Mouse (Mus musculus) adrenal gland (tissue): ENCODE data around the gene Clasp2.
"Not testable (repeated sequence)": the region's sequence is repeated elsewhere in the genome, so short reads cannot be mapped to it uniquely, and the experiment has no call there.

Source experiments
- intact Hi-C: fragments of 180-260 bp; cut with DNase I; formaldehyde crosslinking; loops from one replicate; pipeline ENCODE4 v1.15.1; 2025
- long read RNA-seq, 2 experiments: library from polyadenylated mRNA; unstranded; transcript quantifications; one replicate each; pipeline ENCODE4 v2.0.0; 2020; ENCODE audit warnings: borderline replicate concordance in 1 of 2; ENCODE audit not compliant: insufficient replicate concordance in 1 of 2

Gene Clasp2
- long read RNA-seq, experiment 1, partial matches to known transcripts = 2 of 20 reads
- long read RNA-seq, experiment 1, other reads (novel, unspliced or antisense) = 16 of 20 reads
- long read RNA-seq, experiment 2, partial matches to known transcripts = 3 of 27 reads
- long read RNA-seq, experiment 2, other reads (novel, unspliced or antisense) = 21 of 27 reads

- intact Hi-C loops = loop anchor here (5.0 to 10.0 kb wide), 2 partner anchors 124 to 161 kb away; no protein-coding TSS in a partner anchor
These were observed at the start of gene Clasp2 for GRCm38 (mm10) chr9:113741108-113741636. Clasp2 (plus strand) TSS chr9:113741473.

DNA sequence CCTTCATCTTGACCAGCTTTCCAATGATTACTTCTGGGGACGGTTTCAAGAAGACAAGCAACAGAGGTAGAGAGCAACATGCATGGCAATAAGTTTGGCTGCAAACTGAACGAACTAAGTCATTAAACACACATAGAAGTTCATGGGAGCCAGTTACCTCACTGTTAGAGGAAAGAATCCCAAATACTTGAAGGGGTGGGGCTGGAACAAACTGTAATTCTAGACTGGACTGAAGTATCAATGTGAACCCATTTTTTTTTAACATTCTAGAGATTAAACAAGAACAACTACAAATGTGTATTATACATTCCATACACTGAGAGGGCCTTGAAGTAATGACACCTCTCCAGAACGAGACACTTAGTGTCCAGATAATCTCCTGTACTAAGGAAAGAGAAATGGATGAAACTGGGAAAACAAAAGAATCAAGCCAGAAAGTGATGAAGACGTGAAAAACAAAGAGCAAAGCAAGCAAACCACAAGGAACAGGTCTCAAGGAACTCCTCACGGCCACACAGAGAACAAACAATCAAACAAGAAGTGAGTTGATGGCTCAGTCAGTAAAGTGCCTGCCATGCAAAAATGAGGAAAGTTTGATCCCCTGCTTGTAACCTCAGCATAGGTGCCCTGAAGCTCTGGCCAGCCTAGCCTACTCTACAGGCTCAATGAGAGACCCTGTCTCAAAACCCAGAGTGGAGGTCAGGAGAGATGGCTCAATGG, 39.7 kb upstream of the Clasp2 start:
- intact Hi-C loops = no loop called here

GRCm38 (mm10) chr9:113706108-113706507, 35.2 kb upstream of the Clasp2 start:
- intact Hi-C loops = no loop called here

DNA sequence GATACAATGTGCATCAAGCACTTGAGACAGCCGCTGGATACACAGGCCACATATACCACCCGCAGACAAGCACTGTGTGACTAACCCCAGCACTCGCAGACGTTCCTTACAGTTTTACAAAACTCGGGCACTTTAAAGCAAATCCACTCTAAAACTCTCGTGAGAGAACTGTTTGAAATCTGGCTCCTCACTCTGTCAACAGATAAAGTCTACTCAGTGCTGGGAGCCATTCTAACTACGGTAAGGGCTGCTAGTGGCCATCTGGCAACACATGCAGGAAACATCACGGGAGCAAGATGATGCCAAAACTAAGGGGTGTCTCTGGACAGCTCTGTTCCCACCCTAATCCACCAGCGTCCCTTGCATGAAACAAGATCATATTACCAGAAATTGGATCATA, 34.4 kb upstream of the Clasp2 start:
- intact Hi-C loops = no loop called here

DNA sequence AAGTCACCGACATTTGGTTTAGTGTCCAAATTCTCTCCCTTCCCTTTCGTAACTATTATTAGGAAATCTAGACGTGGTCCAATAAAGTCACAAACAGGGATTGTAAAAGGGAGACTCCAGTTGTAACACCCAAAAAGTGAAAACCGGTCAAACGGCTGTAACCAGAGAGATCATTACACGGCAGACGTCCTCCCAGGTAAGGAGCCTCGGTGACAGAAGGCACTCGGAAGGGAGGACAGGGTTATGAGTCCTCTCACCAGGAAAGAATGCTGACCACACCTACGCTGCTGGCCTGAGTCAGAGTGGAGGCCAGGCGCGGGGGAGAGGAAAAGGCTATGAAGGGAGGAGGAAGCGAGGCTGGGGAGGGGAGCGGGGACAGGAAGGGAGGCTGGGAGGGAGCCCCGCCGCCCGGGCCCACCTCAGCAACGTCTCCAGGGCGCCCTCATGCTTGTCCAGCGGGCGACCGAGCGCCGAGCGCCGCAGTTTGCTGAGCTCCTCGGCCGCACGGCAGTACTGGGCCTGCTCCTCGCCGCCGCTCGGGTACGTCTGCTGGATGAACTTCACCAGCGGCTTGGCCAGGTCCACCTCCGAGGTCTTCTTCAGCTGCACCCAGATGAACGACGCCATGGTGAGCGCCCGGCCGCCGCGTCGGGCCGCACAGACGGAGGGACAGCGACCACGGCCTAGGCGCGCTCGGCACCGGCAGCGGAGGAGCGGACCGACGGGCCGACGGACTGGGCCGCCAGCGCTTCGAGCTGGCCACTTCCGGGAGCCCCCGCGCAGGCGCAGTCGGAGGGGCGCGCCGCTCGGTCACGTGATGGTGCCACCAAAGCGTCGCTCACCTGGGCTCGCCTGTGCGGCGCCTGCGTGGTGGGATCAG, 33.6 kb upstream of the Clasp2 start, which contains the start of gene Pdcd6ip:
Gene Pdcd6ip, minus strand, starts transcription at position 779 of the 880 bp plus-strand sequence.
- intact Hi-C loops = no loop called here

- intact Hi-C loops = no loop called here
These were observed 32.7 kb upstream of the Clasp2 start for GRCm38 (mm10) chr9:113708361-113709280.

DNA sequence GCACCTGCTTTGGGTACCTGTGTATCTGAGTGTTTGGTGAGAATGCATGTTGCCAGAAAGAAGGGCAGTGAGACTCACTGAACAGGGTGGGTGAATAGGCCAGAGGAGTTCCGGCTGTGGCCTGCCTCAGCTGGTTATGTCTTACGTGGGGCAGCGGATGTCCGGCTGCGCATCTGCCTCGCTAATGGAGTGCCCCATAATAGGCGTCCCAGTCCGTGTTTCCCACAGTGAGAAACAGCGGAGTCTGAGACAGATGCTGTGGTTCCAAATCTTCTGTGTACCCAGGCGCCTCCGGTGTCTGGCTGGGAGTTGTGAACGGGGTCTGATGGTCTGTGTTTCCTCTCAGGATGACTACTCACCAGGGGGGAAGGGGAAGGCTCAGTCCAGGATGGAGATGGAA, 30.4 kb upstream of the Clasp2 start:
- intact Hi-C loops = no loop called here

GRCm38 (mm10) chr9:113719063-113719462, 22.2 kb upstream of the Clasp2 start:
- intact Hi-C loops = no loop called here

DNA sequence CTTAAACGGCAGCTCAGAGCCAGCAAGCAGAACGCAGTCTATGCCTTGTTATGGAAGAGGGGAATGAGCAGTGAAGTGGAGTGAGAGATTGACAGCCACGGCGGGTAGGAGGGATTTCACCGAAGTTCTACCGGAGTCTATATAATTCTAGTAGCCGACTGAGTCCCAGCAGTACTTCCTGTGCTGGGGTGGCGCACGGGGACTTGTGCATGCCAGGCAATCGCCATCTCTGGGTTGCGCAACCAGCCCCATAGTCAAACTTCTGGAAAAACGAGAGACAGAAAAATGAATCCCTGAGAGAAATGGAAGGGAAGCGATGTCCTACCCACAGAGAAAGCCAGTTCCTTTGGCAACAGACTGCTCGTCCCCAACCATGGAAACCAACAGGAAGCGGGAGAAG, 16.6 kb upstream of the Clasp2 start:
- intact Hi-C loops = no loop called here

DNA sequence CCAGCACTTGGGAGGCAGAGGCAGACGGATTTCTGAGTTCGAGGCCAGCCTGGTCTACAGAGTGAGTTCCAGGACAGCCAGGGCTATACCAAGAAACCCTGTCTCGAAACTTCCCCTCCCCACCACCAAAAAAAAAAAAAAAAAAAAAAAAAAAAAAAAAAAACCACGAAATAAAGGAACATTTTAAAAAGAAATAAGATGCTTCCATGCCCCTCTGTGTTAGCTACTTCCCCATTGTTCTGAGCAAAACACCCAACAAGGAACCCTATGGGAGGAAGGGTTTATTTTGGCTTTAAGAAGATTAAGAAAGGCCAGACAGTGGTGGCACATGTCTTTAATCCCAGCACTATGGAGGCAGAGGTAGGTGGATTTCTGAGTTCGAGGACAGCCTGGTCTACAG, 15.7 kb upstream of the Clasp2 start:
- intact Hi-C loops = not testable (repeated sequence)

GRCm38 (mm10) chr9:113726131-113726530, 15.1 kb upstream of the Clasp2 start:
- intact Hi-C loops = no loop called here

GRCm38 (mm10) chr9:113726991-113727680, 14.1 kb upstream of the Clasp2 start:
- intact Hi-C loops = no loop called here

DNA sequence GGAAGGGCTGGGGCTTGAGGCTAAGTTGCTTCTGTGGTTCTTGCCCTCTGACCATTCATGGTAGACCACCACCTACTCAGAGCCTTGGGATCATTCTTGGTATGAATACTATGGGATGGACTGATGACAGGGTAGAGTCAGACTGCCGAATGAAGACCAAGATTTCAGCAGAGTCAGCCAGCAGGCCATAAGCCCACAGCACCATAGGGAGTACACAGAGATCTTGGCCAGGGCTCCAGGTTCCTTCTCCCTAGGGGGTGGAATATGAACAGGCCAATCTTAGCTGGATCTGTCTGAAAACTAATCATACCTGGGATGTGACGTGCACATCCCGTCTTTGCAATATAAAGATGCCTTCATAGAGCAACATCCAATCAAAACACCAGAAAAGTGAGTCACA, 9.7 kb upstream of the Clasp2 start:
- intact Hi-C loops = no loop called here

DNA sequence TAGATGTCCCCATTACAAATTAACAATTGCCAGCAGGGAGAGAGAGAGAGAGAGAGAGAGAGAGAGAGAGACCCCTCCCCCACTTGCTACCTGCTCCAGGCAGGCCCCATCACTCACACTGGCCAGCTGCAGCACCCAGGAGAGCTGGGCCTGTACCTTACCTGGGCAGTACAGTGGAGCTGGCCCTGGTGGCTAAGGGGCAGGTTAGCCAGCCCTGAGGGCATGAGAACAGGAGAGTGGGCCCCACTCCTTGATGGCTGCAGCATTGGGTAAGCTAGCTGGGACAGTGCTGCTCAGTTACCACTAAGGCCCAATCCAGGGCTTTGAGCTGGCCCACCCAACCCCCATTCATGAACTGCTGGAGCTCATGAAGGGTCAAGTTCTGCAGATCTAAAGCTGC, 5.4 kb upstream of the Clasp2 start:
- intact Hi-C loops = no loop called here

GRCm38 (mm10) chr9:113738021-113738420, 3.3 kb upstream of the Clasp2 start:
- intact Hi-C loops = no loop called here

DNA sequence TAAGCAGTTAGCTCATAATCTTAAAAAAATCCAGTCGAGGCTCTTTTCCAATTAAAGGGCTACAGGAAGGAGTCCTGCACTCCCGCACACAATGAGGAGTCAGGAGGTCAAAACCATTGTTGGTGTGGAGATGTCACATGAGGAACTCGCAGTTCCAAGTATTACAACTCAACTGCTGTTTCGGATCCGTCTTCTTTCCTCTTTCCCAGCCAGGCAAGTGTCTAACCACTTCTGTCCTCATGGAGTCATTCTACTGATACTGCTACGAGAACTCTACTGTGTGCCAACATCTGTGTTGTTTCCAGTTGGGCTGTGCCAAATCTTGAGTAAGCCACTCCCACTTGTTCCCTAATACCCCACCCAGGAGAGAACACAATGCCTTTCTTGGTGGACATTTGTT, 2.3 kb upstream of the Clasp2 start:
- intact Hi-C loops = no loop called here

DNA sequence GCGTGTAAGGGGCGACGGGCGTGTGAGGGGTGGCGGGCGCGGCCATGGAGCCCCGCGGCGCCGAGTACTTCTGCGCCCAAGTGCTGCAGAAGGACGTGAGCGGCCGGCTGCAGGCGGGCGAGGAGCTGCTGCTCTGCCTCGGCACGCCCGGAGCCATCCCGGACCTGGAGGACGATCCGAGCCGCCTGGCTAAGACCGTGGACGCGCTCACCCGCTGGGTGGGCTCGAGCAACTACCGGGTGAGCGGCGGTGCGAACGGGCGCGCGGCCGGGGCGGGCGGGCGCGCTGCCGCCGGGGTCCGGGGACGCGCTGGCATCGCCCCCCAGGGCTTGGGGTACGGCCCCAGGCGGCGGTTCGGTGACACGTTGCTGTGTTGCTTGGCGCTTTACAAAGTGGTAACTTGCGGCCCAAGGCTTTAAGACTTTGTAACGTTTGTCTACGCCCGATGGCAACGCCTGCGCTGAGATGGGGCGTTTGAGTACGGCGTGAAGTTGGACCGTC, 414 bp downstream of the Clasp2 start:
- intact Hi-C loops = loop anchor here (2.0 to 10.0 kb wide), 3 partner anchors 47 to 161 kb away; no protein-coding TSS in a partner anchor

- intact Hi-C loops = loop anchor here (2.0 to 10.0 kb wide), 3 partner anchors 46 to 160 kb away; no protein-coding TSS in a partner anchor
These were observed 1.1 kb downstream of the Clasp2 start for GRCm38 (mm10) chr9:113742361-113742794.

DNA sequence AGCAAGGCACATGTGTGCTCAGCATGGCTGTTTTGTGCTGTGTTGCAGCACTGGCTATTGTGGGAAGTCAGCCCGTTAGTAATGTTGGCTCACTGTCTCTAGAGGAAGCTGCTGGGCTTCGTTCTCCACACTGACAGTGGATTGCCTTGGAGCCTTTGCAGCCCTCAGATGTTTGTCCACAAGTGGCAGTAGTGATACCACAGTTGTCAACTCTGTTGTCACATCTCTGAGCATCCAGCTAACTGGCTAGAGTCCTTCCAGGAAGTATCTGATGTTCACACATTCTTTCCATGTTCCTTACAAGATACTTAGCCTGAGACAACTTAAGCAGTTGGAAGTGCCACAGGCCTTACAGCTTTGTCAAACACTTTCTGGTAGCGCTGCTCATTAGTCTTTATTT, 2.0 kb downstream of the Clasp2 start:
- intact Hi-C loops = loop anchor here (2.0 to 10.0 kb wide), 3 partner anchors 46 to 159 kb away; no protein-coding TSS in a partner anchor
